Mouse (Mus musculus) forebrain, embryonic 12.5 days (tissue): ENCODE measurements at regions not wholly inside any gene's neighbourhood (a gene's known extent, or its start where the extent isn't known, plus 50 kb on each side); places are given as distances from the start of the nearest gene placed in this dataset.

Experiments
- ATAC-seq: fragments of 200-750 bp; cut with Nextera tagmentation; 2 replicates; pipeline ENCODE4 v1.8.0; 2017; ENCODE audit warnings: moderate TSS enrichment; ENCODE audit not compliant: low FRiP score
- H3K27ac ChIP-seq: fragments of 300-500 bp; sonication (generic); 2 replicates; pipeline ENCODE4 v1.5.1; 2016; ENCODE audit warnings: mild to moderate bottlenecking
- H3K27me3 ChIP-seq: fragments of 300-500 bp; sonication (generic); 2 replicates; pipeline ENCODE4 v1.6.1; 2016; ENCODE audit warnings: mild to moderate bottlenecking
- H3K36me3 ChIP-seq: fragments of 300-500 bp; sonication (generic); replicated peaks from 2 replicates; pipeline ENCODE4 v1.6.1; 2016; ENCODE audit warnings: mild to moderate bottlenecking
- H3K4me1 ChIP-seq: fragments of 300-500 bp; sonication (generic); 2 replicates; pipeline ENCODE4 v1.6.1; 2016
- H3K4me2 ChIP-seq: fragments of 300-500 bp; sonication (generic); 2 replicates; pipeline ENCODE4 v1.6.1; 2016; ENCODE audit warnings: mild to moderate bottlenecking, moderate library complexity
- H3K4me3 ChIP-seq: fragments of 300-500 bp; sonication (generic); replicated peaks from 2 replicates; pipeline ENCODE4 v1.5.1; 2016; ENCODE audit warnings: mild to moderate bottlenecking
- H3K9ac ChIP-seq: fragments of 300-500 bp; sonication (generic); 2 replicates; pipeline ENCODE4 v1.6.1; 2016; ENCODE audit warnings: mild to moderate bottlenecking
- H3K9me3 ChIP-seq: fragments of 300-500 bp; sonication (generic); 2 replicates; pipeline ENCODE4 v1.6.1; 2016
- WGBS: fragments of 180-500 bp; shearing (Covaris S2); methylation state at CpG from one replicate; pipeline ENCODE4 v1.1.7; 2016; 5-methylcytosine and 5-hydroxymethylcytosine counted together

- no peak overlapping the region for H3K4me3 ChIP-seq
- no peaks in the 10 kb centered on the region for H3K36me3 ChIP-seq
- no peak overlapping the region for H3K9ac ChIP-seq
- ATAC-seq, result no peak
- no peaks in the 10 kb centered on the region for H3K27me3 ChIP-seq
- H3K4me2 ChIP-seq, result no peak overlapping the region
- WGBS, result 89% methylated on average over 3 of the region's 3 CpGs
- no peaks in the 10 kb centered on the region for H3K9me3 ChIP-seq
- H3K4me1 ChIP-seq, result peaks cover 18% of the 10 kb centered on the region
- no peak overlapping the region for H3K27ac ChIP-seq
Measured at GRCm38 (mm10) chr13:3728888-3729287, 75.2 kb downstream of the Calml3 start.

GRCm38 (mm10) chr13:3726331-3726781 lies 77.8 kb downstream of the Calml3 start:
- 36% methylated on average over 5 of the region's 5 CpGs for WGBS
- ATAC-seq, result no peak
- no peak overlapping the region for H3K27ac ChIP-seq

GRCm38 (mm10) chr13:3725803-3726202 lies 78.3 kb downstream of the Calml3 start:
- Histone ChIP-seq H3K4me1 (peaks cover 15% of the 10 kb centered on the region), H3K9me3 (no peaks in the 10 kb centered on the region), H3K4me2 (no peak overlapping the region), H3K4me3 (no peak overlapping the region), H3K9ac (no peak overlapping the region), H3K27ac (no peak overlapping the region), H3K27me3 (no peaks in the 10 kb centered on the region), H3K36me3 (no peaks in the 10 kb centered on the region)
- ATAC-seq, result no peak
- WGBS, result 83% methylated on average over 3 of the region's 3 CpGs

More at GRCm38 (mm10) chr13:3726331-3726781, 77.8 kb downstream of the Calml3 start:
- Histone ChIP-seq H3K4me3 (no peak overlapping the region), H3K36me3 (no peaks in the 10 kb centered on the region), H3K4me1 (peaks cover 18% of the 10 kb centered on the region), H3K4me2 (no peak overlapping the region), H3K9me3 (no peaks in the 10 kb centered on the region), H3K27me3 (no peaks in the 10 kb centered on the region), H3K9ac (no peak overlapping the region)

- no peak overlapping the region for H3K4me2 ChIP-seq
- no peaks in the 10 kb centered on the region for H3K9me3 ChIP-seq
- H3K4me1 ChIP-seq, result peaks cover 5% of the 10 kb centered on the region
- no peaks in the 10 kb centered on the region for H3K27me3 ChIP-seq
- no peak overlapping the region for H3K9ac ChIP-seq
- WGBS, result 90% methylated on average over 3 of the region's 3 CpGs
- no peak overlapping the region for H3K4me3 ChIP-seq
- ATAC-seq, result no peak
- no peaks in the 10 kb centered on the region for H3K36me3 ChIP-seq
- H3K27ac ChIP-seq, result no peak overlapping the region
Measured at GRCm38 (mm10) chr13:3724313-3724712, 79.8 kb downstream of the Calml3 start.

DNA sequence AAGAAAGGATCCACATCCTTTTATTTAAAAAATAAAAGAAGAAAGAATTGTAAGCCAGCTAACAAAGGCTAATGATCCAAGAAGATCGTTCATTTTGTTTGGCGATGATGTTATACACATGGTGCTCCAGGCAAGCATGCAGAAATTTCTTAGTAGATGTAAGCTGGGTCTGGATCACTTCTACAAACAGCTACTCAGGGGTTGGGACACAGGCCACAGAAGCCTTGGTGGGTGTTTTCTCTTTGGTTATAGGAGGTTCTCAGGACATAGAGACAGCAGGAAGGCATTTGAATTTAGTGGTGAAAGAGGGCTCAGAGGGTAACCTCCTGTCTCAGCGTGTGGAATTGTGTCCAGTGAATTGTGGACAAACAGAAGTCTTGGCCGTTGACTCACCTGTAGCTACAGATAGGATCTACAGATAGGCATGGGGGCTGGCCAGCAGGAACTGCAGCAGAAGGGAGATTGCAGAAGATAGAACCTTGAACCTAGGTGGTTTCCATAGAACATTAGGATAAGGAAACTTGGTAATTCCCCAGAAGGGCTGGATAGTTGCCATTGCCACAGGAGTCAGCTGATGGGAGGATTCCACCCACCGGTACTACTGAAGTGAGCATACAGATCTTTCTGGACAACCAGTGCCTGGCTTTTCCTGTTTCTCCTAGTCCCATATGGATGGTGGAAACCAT lies 80.5 kb downstream of the Calml3 start:
- Histone ChIP-seq H3K9ac (no peak overlapping the region), H3K36me3 (no peaks in the 10 kb centered on the region), H3K9me3 (no peaks in the 10 kb centered on the region), H3K4me3 (no peak overlapping the region), H3K4me1 (peaks cover 5% of the 10 kb centered on the region), H3K4me2 (no peak overlapping the region), H3K27me3 (no peaks in the 10 kb centered on the region), H3K27ac (no peak overlapping the region)
- 95% methylated on average over 5 of the region's 5 CpGs for WGBS
- no peak for ATAC-seq

GRCm38 (mm10) chr13:3715019-3715418 lies 81.2 kb downstream of the Asb13 start:
- no peak overlapping the region for H3K9ac ChIP-seq
- H3K27ac ChIP-seq, result no peak overlapping the region
- no peaks in the 10 kb centered on the region for H3K9me3 ChIP-seq
- H3K4me1 ChIP-seq, result peaks cover 14% of the 10 kb centered on the region
- no peaks in the 10 kb centered on the region for H3K27me3 ChIP-seq
- no peak overlapping the region for H3K4me3 ChIP-seq
- no peak for ATAC-seq
- H3K36me3 ChIP-seq, result no peaks in the 10 kb centered on the region
- 89% methylated on average over 4 of the region's 4 CpGs for WGBS
- H3K4me2 ChIP-seq, result no peak overlapping the region

DNA sequence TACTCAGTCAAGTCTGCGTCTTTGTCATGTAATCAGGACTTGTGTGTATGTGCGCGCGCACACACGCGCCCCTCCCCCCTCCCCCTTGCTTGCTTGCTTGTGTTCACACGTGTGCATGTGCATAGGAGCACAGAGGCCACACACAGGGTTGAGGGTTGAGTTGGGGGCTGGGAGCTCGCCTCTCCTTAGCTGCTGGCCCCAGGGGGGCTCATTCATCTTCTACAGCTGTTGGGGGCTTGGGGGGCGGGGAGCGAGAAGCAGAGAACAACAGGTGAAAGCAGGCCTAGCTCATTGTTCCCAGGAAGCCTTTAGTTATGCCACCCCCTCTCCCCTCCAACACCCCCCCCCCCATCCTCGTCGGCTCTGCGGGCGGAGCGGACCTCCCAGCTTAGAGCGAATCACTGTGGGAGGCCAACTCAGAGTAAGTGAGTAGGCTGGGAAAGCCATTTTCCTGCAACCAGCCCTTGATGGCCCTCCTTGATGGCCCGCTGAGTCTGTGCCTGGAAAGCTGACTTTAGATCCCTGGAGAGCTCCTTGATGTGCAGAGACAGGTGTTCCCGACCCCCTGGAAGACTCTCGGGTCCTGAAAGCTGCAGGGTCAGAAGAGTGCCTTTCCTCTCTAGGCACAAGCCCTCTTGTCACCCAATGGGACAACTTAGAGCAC lies 78.8 kb downstream of the Asb13 start:
- Histone ChIP-seq H3K9ac (0 out of 2 replicates have a peak overlapping the region, but pooled peaks have one; percentile 21), H3K4me3 (peak overlapping the region; percentile 21), H3K27ac (peak overlapping the region; percentile 1; the same call in 1 of the 2 replicates), H3K4me2 (peak overlapping the region; percentile 52), H3K4me1 (peaks cover 14% of the 10 kb centered on the region), H3K27me3 (no peaks in the 10 kb centered on the region), H3K9me3 (no peaks in the 10 kb centered on the region), H3K36me3 (no peaks in the 10 kb centered on the region)
- ATAC-seq, result peak; percentile 92
- 4% methylated on average over 19 of the region's 19 CpGs for WGBS

- Histone ChIP-seq H3K9me3 (no peaks in the 10 kb centered on the region), H3K4me3 (no peak overlapping the region), H3K4me2 (peak overlapping the region; percentile 52), H3K4me1 (peaks cover 14% of the 10 kb centered on the region), H3K36me3 (no peaks in the 10 kb centered on the region), H3K27me3 (no peaks in the 10 kb centered on the region), H3K9ac (no peak overlapping the region), H3K27ac (peak overlapping the region; percentile 1; the same call in 1 of the 2 replicates)
- ATAC-seq, result peak; percentile 49
- 10% methylated on average over 3 of the region's 3 CpGs for WGBS
Measured at GRCm38 (mm10) chr13:3712088-3712487, 78.3 kb downstream of the Asb13 start.

DNA sequence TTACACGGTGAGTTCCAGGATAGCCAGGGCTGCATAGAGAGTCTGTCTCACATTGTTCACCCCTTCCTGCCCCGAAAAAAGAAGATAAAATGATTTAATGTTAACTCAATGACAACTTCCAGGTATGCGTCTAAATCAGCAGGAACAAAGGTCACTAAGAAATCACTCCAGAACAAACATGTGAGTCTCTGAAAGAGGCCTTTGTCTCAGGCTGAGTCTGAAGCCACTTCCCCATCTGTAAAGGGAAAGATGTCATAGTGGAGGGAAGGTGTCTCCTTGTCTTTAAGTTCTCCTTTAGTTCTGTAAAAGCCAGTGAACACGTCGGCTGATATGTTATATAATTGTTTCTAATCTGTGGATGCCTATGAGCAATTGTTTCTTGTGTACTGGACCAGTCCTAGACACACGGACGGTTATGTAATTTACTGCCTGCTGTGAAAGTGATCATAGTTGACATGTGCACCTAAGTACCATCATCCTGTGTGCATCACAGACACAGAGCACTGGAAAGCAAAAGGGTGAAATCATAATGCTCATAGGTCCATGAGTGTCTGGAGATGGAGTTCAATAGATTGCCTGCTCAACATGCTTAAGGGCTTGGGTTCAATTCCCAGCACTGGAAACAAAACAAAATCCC lies 76.3 kb downstream of the Asb13 start:
- 81% methylated on average over 7 of the region's 7 CpGs for WGBS
- no peaks in the 10 kb centered on the region for H3K27me3 ChIP-seq
- no peak for ATAC-seq
- H3K9me3 ChIP-seq, result no peaks in the 10 kb centered on the region
- no peaks in the 10 kb centered on the region for H3K36me3 ChIP-seq
- H3K4me2 ChIP-seq, result no peak overlapping the region
- H3K4me1 ChIP-seq, result peaks cover 14% of the 10 kb centered on the region
- no peak overlapping the region for H3K27ac ChIP-seq
- H3K9ac ChIP-seq, result no peak overlapping the region
- H3K4me3 ChIP-seq, result no peak overlapping the region

DNA sequence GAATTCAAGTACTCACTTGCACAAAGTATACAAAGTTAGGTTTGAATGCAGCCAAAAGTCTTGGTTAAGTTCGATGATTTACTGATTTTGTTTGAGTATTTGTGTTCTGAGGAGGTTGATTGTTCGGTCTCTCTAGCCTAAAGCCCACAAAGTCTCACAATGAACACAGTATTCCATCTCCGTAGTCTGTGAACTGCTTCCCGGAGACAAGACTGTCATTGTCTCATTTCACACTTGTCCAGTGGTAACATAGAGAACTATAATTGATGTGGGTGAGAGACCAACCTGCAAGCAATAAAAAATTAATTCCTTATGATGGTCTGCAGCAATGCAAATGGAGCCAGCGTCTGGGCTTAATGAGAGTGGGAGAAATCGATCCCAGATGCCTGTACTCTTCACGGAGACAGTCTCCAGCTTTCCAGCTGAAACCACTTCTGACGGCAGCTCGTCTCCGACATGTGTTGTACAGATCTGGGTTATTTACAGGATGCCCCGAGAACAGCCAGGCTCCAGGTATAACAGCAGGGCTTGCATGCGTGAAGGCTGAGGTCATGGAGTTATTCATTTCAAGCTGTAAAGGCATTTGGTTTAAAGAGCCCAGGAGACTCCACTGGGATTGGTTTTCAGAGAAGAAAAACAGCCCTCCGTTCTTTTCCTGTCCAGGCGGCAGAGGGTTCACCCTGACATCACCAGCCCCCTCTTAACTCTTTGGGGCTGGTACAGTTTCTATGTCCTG lies 75.2 kb downstream of the Asb13 start:
- WGBS, result 70% methylated on average over 14 of the region's 14 CpGs
- Histone ChIP-seq H3K4me3 (no peak overlapping the region), H3K9me3 (no peaks in the 10 kb centered on the region), H3K9ac (no peak overlapping the region), H3K4me2 (no peak overlapping the region), H3K4me1 (peaks cover 14% of the 10 kb centered on the region), H3K27ac (no peak overlapping the region), H3K36me3 (no peaks in the 10 kb centered on the region), H3K27me3 (no peaks in the 10 kb centered on the region)
- ATAC-seq, result no peak
